Mouse (Mus musculus): ENCODE measurements around the gene Fgfr2. TPM values are rescaled to one million over a fixed set of nuclear protein-coding genes. Genes with fewer than 3 reads are reported as not detected.

The Fgfr2 gene
- polyA plus RNA-seq, 1 experiment: 14.7 TPM

- Histone ChIP-seq H3K36me3 (ENCODE audit: control insufficient read depth, insufficient read depth, low read length) (peaks cover 3% of the 10 kb centered on the region; the same call in 1 of the 2 replicates), H3K4me1 (ENCODE audit: control insufficient read depth, insufficient read depth, insufficient read length, low read length) (peaks cover 31% of the 10 kb centered on the region), H3K27ac (ENCODE audit: insufficient read depth, low read depth, low read length) (no peak overlapping the region), H3K4me3 (ENCODE audit: low read depth, low read length) (no peak overlapping the region), H3K27me3 (ENCODE audit: control insufficient read depth, insufficient read depth, low read length) (no peaks in the 10 kb centered on the region)
- 90% methylated on average over 5 of the region's 5 CpGs for WGBS
- TF ChIP-seq POLR2A (IDR thresholded peaks at IDR 0.05; ENCODE audit: low read depth, low read length) (no peak), CTCF (IDR thresholded peaks at IDR 0.05; ENCODE audit: extremely low read depth, insufficient read length, insufficient replicate concordance, low read depth, low read length) (no peak)
Measured at GRCm38 (mm10) chr7:132795141-132795540, 328.0 kb downstream of the Fgfr2 start.

GRCm38 (mm10) chr7:132793467-132793866 is 329.7 kb downstream of the Fgfr2 start:
- H3K27me3 ChIP-seq (ENCODE audit: control insufficient read depth, insufficient read depth, low read length): no peaks in the 10 kb centered on the region
- H3K36me3 ChIP-seq (ENCODE audit: control insufficient read depth, insufficient read depth, low read length): 0 out of 2 replicates have a peak, but pooled peaks cover under 1% of the 10 kb centered on the region
- 18% methylated on average over 6 of the region's 6 CpGs for WGBS
- no peak overlapping the region for H3K4me3 ChIP-seq (ENCODE audit: low read depth, low read length)
- TF ChIP-seq POLR2A (IDR thresholded peaks at IDR 0.05; ENCODE audit: low read depth, low read length) (no peak), CTCF (IDR thresholded peaks at IDR 0.05; ENCODE audit: extremely low read depth, insufficient read length, insufficient replicate concordance, low read depth, low read length) (no peak)
- peaks cover 32% of the 10 kb centered on the region for H3K4me1 ChIP-seq (ENCODE audit: control insufficient read depth, insufficient read depth, insufficient read length, low read length)
- peak overlapping the region; percentile 38; the same call in 1 of the 2 replicates for H3K27ac ChIP-seq (ENCODE audit: insufficient read depth, low read depth, low read length)

GRCm38 (mm10) chr7:132790447-132791219 is 332.5 kb downstream of the Fgfr2 start:
- no peak for TF ChIP-seq POLR2A (IDR thresholded peaks at IDR 0.05; ENCODE audit: low read depth, low read length)
- TF ChIP-seq CTCF (IDR thresholded peaks at IDR 0.05; ENCODE audit: extremely low read depth, insufficient read length, insufficient replicate concordance, low read depth, low read length): no peak
- H3K27ac ChIP-seq (ENCODE audit: insufficient read depth, low read depth, low read length): peak overlapping the region; percentile 84
- WGBS: 56% methylated on average over 14 of the region's 14 CpGs
- peaks cover 56% of the 10 kb centered on the region for H3K4me1 ChIP-seq (ENCODE audit: control insufficient read depth, insufficient read depth, insufficient read length, low read length)
- no peak overlapping the region for H3K4me3 ChIP-seq (ENCODE audit: low read depth, low read length)
- H3K27me3 ChIP-seq (ENCODE audit: control insufficient read depth, insufficient read depth, low read length): no peaks in the 10 kb centered on the region
- no peaks in the 10 kb centered on the region for H3K36me3 ChIP-seq (ENCODE audit: control insufficient read depth, insufficient read depth, low read length)

GRCm38 (mm10) chr7:132788826-132789225 is 334.3 kb downstream of the Fgfr2 start:
- TF ChIP-seq CTCF (IDR thresholded peaks at IDR 0.05; ENCODE audit: extremely low read depth, insufficient read length, insufficient replicate concordance, low read depth, low read length) (no peak), POLR2A (IDR thresholded peaks at IDR 0.05; ENCODE audit: low read depth, low read length) (no peak)
- Histone ChIP-seq H3K36me3 (ENCODE audit: control insufficient read depth, insufficient read depth, low read length) (no peaks in the 10 kb centered on the region), H3K27me3 (ENCODE audit: control insufficient read depth, insufficient read depth, low read length) (no peaks in the 10 kb centered on the region), H3K4me3 (ENCODE audit: low read depth, low read length) (no peak overlapping the region), H3K4me1 (ENCODE audit: control insufficient read depth, insufficient read depth, insufficient read length, low read length) (peaks cover 60% of the 10 kb centered on the region), H3K27ac (ENCODE audit: insufficient read depth, low read depth, low read length) (no peak overlapping the region)
- 92% methylated on average over 13 of the region's 13 CpGs for WGBS

DNA sequence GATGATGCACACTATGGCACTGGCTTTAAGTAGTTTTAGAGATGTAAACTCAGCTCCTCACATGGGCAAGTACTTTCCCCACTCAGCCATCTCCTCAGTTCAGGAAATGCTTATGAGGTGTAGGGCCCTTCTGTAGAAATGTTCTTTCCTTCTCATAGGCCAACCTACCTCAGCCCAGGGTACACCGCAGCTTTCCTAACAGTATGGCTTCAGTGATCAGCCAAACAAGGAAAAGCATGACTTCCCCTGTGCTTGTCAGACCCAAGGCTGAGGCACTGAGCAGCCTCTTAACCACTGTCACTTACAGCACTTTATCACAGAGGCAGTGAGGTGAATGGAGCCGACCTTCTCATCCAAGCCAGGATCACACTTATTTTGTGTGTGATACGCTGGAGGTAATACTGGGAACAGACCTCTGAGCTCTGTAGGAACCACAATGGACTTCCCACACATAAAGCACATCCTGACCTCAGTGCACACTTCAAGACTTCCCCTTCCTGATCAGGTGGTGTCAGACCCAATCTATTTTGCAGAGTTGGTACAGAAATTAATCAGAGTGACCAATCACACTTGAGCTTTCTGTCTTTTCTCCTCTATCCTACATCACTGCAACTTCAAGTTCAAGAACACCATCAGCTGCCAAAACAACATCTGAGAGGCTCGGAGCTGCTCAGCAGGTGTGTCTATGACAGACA is 335.5 kb downstream of the Fgfr2 start:
- 68% methylated on average over 4 of the region's 4 CpGs for WGBS
- Histone ChIP-seq H3K27me3 (ENCODE audit: control insufficient read depth, insufficient read depth, low read length) (no peaks in the 10 kb centered on the region), H3K36me3 (ENCODE audit: control insufficient read depth, insufficient read depth, low read length) (no peaks in the 10 kb centered on the region), H3K4me3 (ENCODE audit: low read depth, low read length) (no peak overlapping the region), H3K27ac (ENCODE audit: insufficient read depth, low read depth, low read length) (peak overlapping the region; percentile 86), H3K4me1 (ENCODE audit: control insufficient read depth, insufficient read depth, insufficient read length, low read length) (peaks cover 53% of the 10 kb centered on the region)
- TF ChIP-seq POLR2A (IDR thresholded peaks at IDR 0.05; ENCODE audit: low read depth, low read length): no peak

GRCm38 (mm10) chr7:132787022-132787421 is 336.1 kb downstream of the Fgfr2 start:
- no peaks in the 10 kb centered on the region for H3K27me3 ChIP-seq (ENCODE audit: control insufficient read depth, insufficient read depth, low read length)
- no peak for TF ChIP-seq POLR2A (IDR thresholded peaks at IDR 0.05; ENCODE audit: low read depth, low read length)
- TF ChIP-seq CTCF (IDR thresholded peaks at IDR 0.05; ENCODE audit: extremely low read depth, insufficient read length, insufficient replicate concordance, low read depth, low read length): no peak
- 45% methylated on average over 4 of the region's 4 CpGs for WGBS
- no peaks in the 10 kb centered on the region for H3K36me3 ChIP-seq (ENCODE audit: control insufficient read depth, insufficient read depth, low read length)
- no peak overlapping the region for H3K4me3 ChIP-seq (ENCODE audit: low read depth, low read length)
- H3K27ac ChIP-seq (ENCODE audit: insufficient read depth, low read depth, low read length): peak overlapping the region; percentile 86
- peaks cover 54% of the 10 kb centered on the region for H3K4me1 ChIP-seq (ENCODE audit: control insufficient read depth, insufficient read depth, insufficient read length, low read length)

GRCm38 (mm10) chr7:132786522-132786921 is 336.6 kb downstream of the Fgfr2 start:
- Histone ChIP-seq H3K27ac (ENCODE audit: insufficient read depth, low read depth, low read length) (peak overlapping the region; percentile 86), H3K36me3 (ENCODE audit: control insufficient read depth, insufficient read depth, low read length) (no peaks in the 10 kb centered on the region), H3K4me1 (ENCODE audit: control insufficient read depth, insufficient read depth, insufficient read length, low read length) (peaks cover 59% of the 10 kb centered on the region), H3K4me3 (ENCODE audit: low read depth, low read length) (no peak overlapping the region), H3K27me3 (ENCODE audit: control insufficient read depth, insufficient read depth, low read length) (no peaks in the 10 kb centered on the region)
- TF ChIP-seq CTCF (IDR thresholded peaks at IDR 0.05; ENCODE audit: extremely low read depth, insufficient read length, insufficient replicate concordance, low read depth, low read length): no peak
- WGBS: 21% methylated on average over 4 of the region's 4 CpGs

All from small intestine, adult 2 months (tissue).